Mouse (Mus musculus) thymus, postnatal 25 days (tissue): ENCODE results near the gene Rnase2a.
"Not testable (repeated sequence)": the region's sequence is repeated elsewhere in the genome, so short reads cannot be mapped to it uniquely, and the experiment has no call there.

Experiments
- DNase-seq: peaks from one replicate; pipeline ENCODE4 v3.0.0; 2022

Gene Rnase2a

DNA sequence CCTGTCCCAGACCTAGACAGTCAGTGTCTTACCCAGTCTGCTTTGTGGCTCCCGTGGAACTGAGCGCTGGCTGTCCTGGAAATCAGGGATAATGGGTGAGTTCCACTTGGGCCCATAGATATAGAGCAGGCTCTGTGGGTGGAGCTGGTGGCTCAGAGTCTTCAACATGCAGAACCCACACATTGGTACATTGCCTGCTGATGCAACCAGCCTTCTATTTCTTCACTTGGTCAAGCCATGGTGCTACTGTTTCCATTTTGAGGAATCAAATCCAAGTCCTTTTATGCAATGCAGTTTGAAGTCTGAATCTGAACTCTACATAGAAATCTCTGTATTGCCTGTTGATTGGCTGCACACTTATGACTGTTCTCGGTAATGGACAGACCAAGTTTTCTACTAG lies at the start of gene Rnase2a:
TSS of gene Rnase2a (minus strand) at position 72 of the 400 bp plus-strand sequence.
- DNase-seq: no peak

DNA sequence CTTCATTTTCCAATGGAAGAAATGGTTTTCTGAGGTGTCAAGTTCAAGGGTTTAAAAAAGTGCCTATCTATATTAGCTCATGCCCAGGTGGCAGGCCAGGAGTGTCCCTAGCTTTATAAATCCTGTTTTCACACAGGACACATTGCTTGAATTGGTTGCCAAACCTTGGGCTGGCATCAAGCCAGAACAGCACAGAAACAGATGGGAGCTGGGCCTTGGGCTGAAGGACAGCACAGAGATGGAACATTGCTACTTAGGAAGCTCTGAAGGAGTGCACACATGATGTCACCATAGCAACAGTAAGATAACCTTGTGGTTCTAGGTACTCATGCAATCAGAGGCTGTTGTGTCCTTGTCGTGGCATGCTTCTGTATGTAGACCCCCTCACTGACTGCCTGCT lies 35.6 kb upstream of the Rnase2a start:
- no peak for DNase-seq

DNA sequence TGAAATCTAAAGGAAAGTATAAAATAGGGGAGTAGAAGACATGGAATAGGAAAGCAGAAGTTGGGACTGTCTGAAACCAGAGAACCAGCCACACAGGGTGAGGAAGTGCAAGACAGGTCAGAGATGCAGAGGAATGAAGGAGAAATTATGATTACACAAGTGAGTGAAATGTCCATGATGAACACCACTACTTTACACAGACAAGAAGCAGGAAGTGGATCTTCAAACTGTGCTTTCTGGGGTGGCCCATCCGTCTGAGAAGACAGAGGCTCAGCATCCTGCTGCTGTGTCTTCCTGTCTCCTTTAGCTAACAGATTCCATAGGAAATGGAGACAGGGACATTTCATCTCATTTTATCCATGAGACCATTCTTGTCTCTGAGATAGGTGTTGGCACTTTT lies 22.6 kb upstream of the Rnase2a start:
- DNase-seq: not testable (repeated sequence)

GRCm38 (mm10) chr14:51268677-51269076 lies 12.8 kb upstream of the Rnase2a start:
- DNase-seq: no peak

DNA sequence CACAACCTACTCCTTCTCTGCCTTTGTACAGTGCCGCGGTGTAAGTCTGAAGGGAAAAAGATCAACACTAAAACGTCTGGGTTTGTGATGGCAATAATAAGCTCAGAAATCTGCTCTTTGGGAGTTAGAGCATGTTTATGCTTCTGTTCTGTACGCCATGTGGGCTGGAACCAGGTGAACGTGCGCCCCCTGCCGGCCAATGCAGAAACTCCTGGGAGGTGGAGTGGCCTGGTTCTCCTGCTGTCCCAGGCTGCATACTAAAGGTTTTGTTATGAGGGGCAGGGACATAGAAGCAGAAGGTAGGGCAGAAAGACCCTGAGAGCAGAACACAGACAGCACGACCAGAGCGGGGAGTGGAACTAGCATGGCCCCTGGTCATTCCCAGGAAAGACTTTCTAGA lies 10.2 kb upstream of the Rnase2a start:
- peak; percentile 39 for DNase-seq

- no peak for DNase-seq
Observed at GRCm38 (mm10) chr14:51265667-51266066, 9.8 kb upstream of the Rnase2a start.

DNA sequence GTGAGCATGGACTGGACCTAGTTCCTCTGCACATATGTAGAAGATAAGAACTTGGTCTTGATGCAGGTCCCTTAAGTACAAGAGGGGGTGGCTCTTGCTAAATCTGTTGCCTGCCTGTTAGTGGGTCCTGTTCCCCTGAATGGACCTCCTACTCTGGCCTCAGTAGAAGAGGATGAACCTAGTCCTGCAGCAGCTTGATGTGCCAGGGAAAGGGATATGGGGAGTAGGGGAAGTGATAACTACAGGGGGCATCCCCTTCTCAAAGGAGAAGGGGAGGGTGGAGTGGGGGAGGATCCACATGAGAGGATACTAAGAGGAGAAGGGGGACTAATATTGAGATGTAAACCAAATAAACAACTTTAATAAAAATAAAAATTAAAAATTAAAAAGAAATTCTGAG lies 6.5 kb upstream of the Rnase2a start:
- DNase-seq: no peak

GRCm38 (mm10) chr14:51259741-51260140 lies 3.8 kb upstream of the Rnase2a start:
- no peak for DNase-seq

- no peak for DNase-seq
Observed at GRCm38 (mm10) chr14:51253569-51253968, 2.3 kb downstream of the Rnase2a start.

DNA sequence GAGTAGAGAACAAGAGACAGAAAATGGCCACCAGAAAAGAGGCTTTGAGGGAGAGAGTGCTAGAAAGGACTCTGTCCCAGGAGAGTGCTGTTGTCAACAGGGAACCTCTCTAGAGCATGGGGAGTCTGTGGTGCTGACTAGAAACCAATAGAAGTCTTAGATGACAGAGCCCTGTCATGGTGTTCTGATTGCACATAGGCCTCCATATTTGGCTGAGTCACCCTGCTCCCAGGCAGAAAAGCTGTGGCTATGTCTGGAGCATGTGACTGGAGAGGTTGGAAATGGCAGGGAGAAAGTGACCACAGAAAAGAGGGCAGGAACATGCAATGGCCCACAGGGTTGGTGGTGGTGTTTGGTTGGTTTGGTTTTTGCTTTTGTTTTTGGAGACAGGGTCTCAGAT lies 3.7 kb downstream of the Rnase2a start:
- DNase-seq: not testable (repeated sequence)

DNA sequence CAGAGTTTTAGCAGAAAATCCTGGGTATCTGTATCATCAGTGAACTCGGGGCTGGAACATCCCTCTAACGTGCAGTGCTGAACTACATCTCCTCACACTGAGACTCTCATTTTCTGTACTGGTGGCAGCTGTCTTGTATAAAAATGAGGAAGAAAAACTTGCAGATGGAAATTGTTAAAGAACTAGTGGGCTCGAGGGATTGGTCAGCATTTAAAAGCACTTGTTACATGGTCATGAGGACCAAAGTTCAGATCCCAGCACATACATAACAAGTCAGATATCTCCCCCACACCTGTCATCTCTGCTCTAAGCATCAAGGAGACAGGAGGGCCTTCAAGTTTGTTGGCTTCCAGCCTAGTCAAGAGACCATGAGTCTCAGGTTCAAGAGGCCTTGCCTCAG lies 5.6 kb downstream of the Rnase2a start:
- DNase-seq: no peak

DNA sequence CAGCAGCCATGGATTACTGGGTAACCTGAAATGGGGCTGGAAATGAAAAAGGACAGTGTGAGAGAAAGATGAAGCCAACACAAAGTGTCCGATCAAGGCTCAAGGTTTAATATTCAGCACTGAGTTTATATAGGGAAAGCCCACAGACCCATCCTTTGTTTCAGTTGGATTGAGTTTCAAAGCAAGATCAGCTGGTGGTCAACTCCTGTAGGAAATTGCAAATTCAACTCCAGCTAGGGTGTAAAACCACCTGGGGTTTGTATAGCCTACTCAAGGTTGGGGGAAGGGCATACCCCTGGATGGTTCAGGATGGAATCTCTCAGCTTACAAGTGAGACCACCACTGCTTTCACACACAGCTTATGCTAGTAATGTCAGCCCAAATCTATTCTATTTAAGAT lies 8.2 kb downstream of the Rnase2a start:
- DNase-seq: no peak

DNA sequence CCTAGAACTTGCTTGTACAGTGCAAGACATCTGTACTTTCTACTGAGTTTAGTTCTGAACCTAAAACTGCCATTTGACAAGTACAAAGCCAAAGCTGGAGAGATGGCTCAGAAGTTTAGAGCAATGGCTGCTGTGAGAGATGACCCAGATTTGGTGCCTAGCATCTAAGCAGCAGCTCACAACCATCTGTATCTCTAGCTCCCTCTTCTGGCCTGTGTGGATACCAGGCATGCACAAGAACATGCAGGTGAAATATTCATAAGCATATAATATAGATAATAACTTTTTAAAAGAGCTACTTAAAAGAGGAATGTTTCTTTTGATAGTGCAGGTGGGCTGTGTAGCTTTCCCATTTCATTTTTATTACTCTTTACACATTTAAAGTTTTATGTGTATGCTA lies 15.0 kb downstream of the Rnase2a start:
- peak; percentile 11 for DNase-seq

- DNase-seq: not testable (repeated sequence)
Observed at GRCm38 (mm10) chr14:51237488-51237887, 18.4 kb downstream of the Rnase2a start.

GRCm38 (mm10) chr14:51229657-51230056 lies 26.3 kb downstream of the Rnase2a start:
- not testable (repeated sequence) for DNase-seq

DNA sequence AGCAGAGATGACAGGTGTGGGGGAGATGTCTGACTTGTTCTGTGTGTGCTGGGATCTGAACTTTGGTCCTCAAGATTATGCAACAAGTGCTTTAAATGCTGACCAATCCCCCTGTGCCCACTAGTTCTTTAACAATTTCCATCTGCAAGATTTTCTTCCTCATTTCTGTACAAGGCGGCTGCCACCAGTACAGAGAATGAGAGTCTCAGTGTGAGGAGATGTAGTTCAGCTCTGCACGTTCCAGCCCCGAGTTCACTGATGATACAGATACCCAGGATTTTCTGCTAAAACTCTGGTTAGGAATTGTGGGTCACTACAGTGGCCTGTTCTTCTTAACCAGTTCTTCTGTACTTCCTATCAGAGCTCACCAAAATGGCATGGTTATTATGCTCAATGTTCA lies 35.8 kb downstream of the Rnase2a start:
- DNase-seq: not testable (repeated sequence)
